Comparison of ENCODE assay signal across 13 mouse cellular contexts in the genomic region with DNA sequence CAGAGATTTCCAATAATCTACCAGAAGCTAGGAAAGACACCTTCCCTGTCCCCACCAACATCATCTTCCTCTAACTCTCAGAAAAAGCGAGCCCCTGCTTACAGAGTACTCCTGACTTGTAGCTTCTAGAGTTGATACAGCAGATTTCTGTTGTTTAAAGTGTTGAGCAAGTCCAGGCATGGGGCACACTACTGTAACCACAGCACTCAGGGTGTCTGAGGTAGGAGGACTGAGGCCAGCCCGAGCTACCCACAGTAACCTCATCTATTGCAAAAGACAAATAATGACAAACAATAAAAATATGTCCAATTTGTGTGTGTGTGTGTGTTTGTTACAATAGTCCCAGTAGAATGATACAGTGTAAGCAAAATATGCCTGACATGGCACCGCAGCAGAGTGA.
"Had no signal": no experiment of that assay in that cellular context is flagged by ENCODE, and none has a peak within 500 bp of the region (broad histone marks: within the 10 kb centered on the region; RNA-seq: fewer than 3 reads in every experiment).

No protein-coding gene starts in this region.

- DNase-seq: kidney, adult 8-10 months; kidney, postnatal 25 days; lung, postnatal 14 days; midbrain, embryonic 14.5 days; right cerebral cortex, adult 18-20 months; right cerebral cortex, postnatal 25 days; thymus, postnatal 4 days had no signal

- H3K4me3 ChIP-seq: limb, embryonic 13.5 days; lung, embryonic 15.5 days; midbrain, embryonic 10.5 days; myocyte; neural tube, embryonic 15.5 days had no signal

- H3K9ac ChIP-seq: limb, embryonic 13.5 days; liver, embryonic 14.5 days; lung, embryonic 15.5 days; neural tube, embryonic 15.5 days had no signal

- H3K27me3 ChIP-seq: limb, embryonic 13.5 days; lung, embryonic 15.5 days; neural tube, embryonic 15.5 days had no signal

- H3K27ac ChIP-seq: limb, embryonic 13.5 days; liver, embryonic 14.5 days; lung, embryonic 15.5 days; midbrain, embryonic 10.5 days; neural tube, embryonic 15.5 days had no signal

- H3K36me3 ChIP-seq: limb, embryonic 13.5 days; lung, embryonic 15.5 days; midbrain, embryonic 10.5 days; neural tube, embryonic 15.5 days had no signal

- H3K4me1 ChIP-seq: limb, embryonic 13.5 days; lung, embryonic 15.5 days; midbrain, embryonic 10.5 days; neural tube, embryonic 15.5 days had no signal

- H3K9me3 ChIP-seq: limb, embryonic 13.5 days; lung, embryonic 15.5 days; midbrain, embryonic 10.5 days; neural tube, embryonic 15.5 days had no signal

- H3K4me2 ChIP-seq: limb, embryonic 13.5 days; lung, embryonic 15.5 days; neural tube, embryonic 15.5 days had no signal
